Mouse (Mus musculus) adrenal gland (tissue): ENCODE results near the gene Trim10.

Experiments
- intact Hi-C: fragments of 180-260 bp; cut with DNase I; formaldehyde crosslinking; loops from one replicate; pipeline ENCODE4 v1.15.1; 2025

Gene Trim10

GRCm38 (mm10) chr17:36903651-36904050 lies 34.3 kb downstream of the Trim10 start:
- intact Hi-C loops = no loop called here

- intact Hi-C loops = no loop called here
Observed at GRCm38 (mm10) chr17:36908235-36908634, 38.9 kb downstream of the Trim10 start.

GRCm38 (mm10) chr17:36909802-36910201 lies 40.4 kb downstream of the Trim10 start:
- intact Hi-C loops = no loop called here

GRCm38 (mm10) chr17:36912031-36912430 lies 42.7 kb downstream of the Trim10 start:
- intact Hi-C loops = no loop called here

GRCm38 (mm10) chr17:36914108-36914507 lies 44.7 kb downstream of the Trim10 start:
- intact Hi-C loops = loop anchor here (2.0 kb wide), 1 partner anchor 83 kb away; no protein-coding TSS in a partner anchor

GRCm38 (mm10) chr17:36915076-36915475 lies 45.7 kb downstream of the Trim10 start:
- intact Hi-C loops = loop anchor here (2.0 to 5.0 kb wide), 3 partner anchors 47 to 132 kb away; partner anchors contain the start of gene Gabbr1

GRCm38 (mm10) chr17:36920239-36920638 lies 50.9 kb downstream of the Trim10 start:
- intact Hi-C loops = no loop called here

GRCm38 (mm10) chr17:36922715-36923114 lies 53.3 kb downstream of the Trim10 start:
- intact Hi-C loops = no loop called here

- intact Hi-C loops = no loop called here
Observed at GRCm38 (mm10) chr17:36923491-36923890, 54.1 kb downstream of the Trim10 start.
